ENCODE assay signal across 12 mouse cellular contexts in genomic region chr6:97431309-97432004, GRCm38 (mm10).
DNase-seq lines count a peak whose midpoint lies in the region; ATAC-seq and TF ChIP-seq lines count a peak whose summit lies in the region.
"Had no signal": no experiment of that assay in that cellular context is flagged by ENCODE, and none has a peak within 500 bp of the region (broad histone marks: within the 10 kb centered on the region; RNA-seq: fewer than 3 reads in every experiment).

No protein-coding gene starts in this region.

- no peaks in the 10 kb centered on the region for H3K36me3 ChIP-seq in megakaryocyte, embryonic 14.5 days (replicated peaks; ENCODE audit: low read length)
- no peaks in the 10 kb centered on the region for H3K36me3 ChIP-seq in midbrain, embryonic 13.5 days

- no peaks in the 10 kb centered on the region for H3K27me3 ChIP-seq in megakaryocyte, embryonic 14.5 days (replicated peaks)
- no peaks in the 10 kb centered on the region for H3K27me3 ChIP-seq in midbrain, embryonic 13.5 days

- no peak overlapping the region for H3K9ac ChIP-seq in midbrain, embryonic 13.5 days (replicated peaks)

- H3K4me1 ChIP-seq in bone marrow macrophage, adult 2 months (ENCODE audit: control insufficient read depth, insufficient read depth, low read length): peaks cover 48% of the 10 kb centered on the region
- peaks cover 47% of the 10 kb centered on the region for H3K4me1 ChIP-seq in megakaryocyte, embryonic 14.5 days
- H3K4me1 ChIP-seq in midbrain, embryonic 13.5 days (replicated peaks): peaks cover 8% of the 10 kb centered on the region

- no peak overlapping the region for H3K4me2 ChIP-seq in midbrain, embryonic 13.5 days (replicated peaks)

- H3K4me3 ChIP-seq in gastrocnemius, adult 2 months: peak overlapping the region; percentile 43
- peak overlapping the region; percentile 68 for H3K4me3 ChIP-seq in bone marrow macrophage, adult 2 months (ENCODE audit: insufficient read depth, low read length)
- H3K4me3 ChIP-seq in megakaryocyte, embryonic 14.5 days (replicated peaks): peak overlapping the region; percentile 81
- H3K4me3 ChIP-seq in midbrain, embryonic 13.5 days (replicated peaks): no peak overlapping the region

- intact Hi-C loops in gastrocnemius, adult 2 months (cut with DNase I): no loop called here

- no peak for TF ChIP-seq POLR2A in bone marrow macrophage, adult 2 months (IDR thresholded peaks at IDR 0.05; ENCODE audit: borderline replicate concordance, low read depth, low read length)

- no peaks in the 10 kb centered on the region for H3K9me3 ChIP-seq in megakaryocyte, embryonic 14.5 days
- H3K9me3 ChIP-seq in midbrain, embryonic 13.5 days: no peaks in the 10 kb centered on the region

- peak; percentile 42 for DNase-seq in gastrocnemius, adult 2 months
- DNase-seq in gastrocnemius, adult 18-20 months (ENCODE audit: low spot score): no peak
- peak; percentile 59 for DNase-seq in layer of hippocampus, adult 9-11 months
- no peak for DNase-seq in layer of hippocampus, adult 9-10 months (ENCODE audit: low spot score)
- no peak for DNase-seq in urinary bladder, postnatal 14 days (ENCODE audit: low spot score)
- DNase-seq: cerebellum, postnatal 36 days; gastrocnemius, postnatal 10 days; retina, postnatal 1 day had no signal

- 87% methylated on average over 10 of the region's 10 CpGs for WGBS in midbrain, embryonic 13.5 days

- H3K27ac ChIP-seq in gastrocnemius, adult 2 months: 0 out of 2 replicates have a peak overlapping the region, but pooled peaks have one; percentile 24
- H3K27ac ChIP-seq in bone marrow macrophage, adult 2 months (ENCODE audit: insufficient read depth, low read depth, low read length): peak overlapping the region; percentile 99
- H3K27ac ChIP-seq in midbrain, embryonic 13.5 days: no peak overlapping the region

- TF ChIP-seq CTCF in gastrocnemius, adult 2 months (IDR thresholded peaks at IDR 0.05): no peak
- TF ChIP-seq CTCF in bone marrow macrophage, adult 2 months (IDR thresholded peaks at IDR 0.05; ENCODE audit: low read depth, low read length): no peak

- no peak for ATAC-seq in midbrain, embryonic 13.5 days
- ATAC-seq: activated CD4-positive, CD25-positive, alpha-beta regulatory T cell, adult 4 months had no signal

Comparison
In these comparisons a context has a peak if more than half of its experiments do, and no peak if none do; other contexts are left out.
1. DNase-seq: peak in gastrocnemius, adult 2 months (single experiment) and layer of hippocampus, adult 9-11 months (single experiment); none in gastrocnemius, adult 18-20 months (single experiment), layer of hippocampus, adult 9-10 months (single experiment) and urinary bladder, postnatal 14 days (single experiment).